Mouse (Mus musculus): ENCODE results near the gene Ncoa3.
"Not testable (repeated sequence)": the region's sequence is repeated elsewhere in the genome, so short reads cannot be mapped to it uniquely, and the experiment has no call there.

Ncoa3 gene

GRCm38 (mm10) chr2:165992270-165993172 is at the start of gene Ncoa3:
Gene Ncoa3, plus strand, starts transcription at chr2:165992636.
- DNase-seq, result peak; percentile 96 to 98

- no peak for DNase-seq
Measured at GRCm38 (mm10) chr2:165943113-165943512, 49.3 kb upstream of the Ncoa3 start.

- DNase-seq, result no peak
Measured at GRCm38 (mm10) chr2:165944576-165945351, 47.7 kb upstream of the Ncoa3 start.

DNA sequence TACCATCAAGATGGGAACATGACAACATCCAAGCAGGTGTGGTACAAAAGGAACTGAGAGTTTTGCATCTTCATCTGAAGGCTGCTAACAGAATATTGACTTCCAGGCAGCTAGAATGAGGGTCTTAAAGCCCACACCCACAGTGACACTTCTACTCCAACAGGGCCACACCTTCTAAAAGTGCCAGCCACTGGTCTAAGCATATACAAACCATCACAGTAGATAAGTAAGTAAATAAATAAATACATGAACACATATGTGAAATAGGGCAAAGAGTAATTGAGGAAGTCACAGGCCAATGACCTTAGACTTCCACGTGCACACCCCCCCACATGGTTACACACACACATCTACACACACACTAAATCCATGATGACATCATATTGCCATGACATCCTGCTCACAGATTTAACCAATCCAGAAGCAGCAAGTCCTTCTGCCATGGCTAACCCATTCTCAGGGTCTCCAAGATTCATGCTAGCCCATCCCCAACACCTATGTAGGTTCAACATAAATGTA is 46.3 kb upstream of the Ncoa3 start:
- no peak for DNase-seq

DNA sequence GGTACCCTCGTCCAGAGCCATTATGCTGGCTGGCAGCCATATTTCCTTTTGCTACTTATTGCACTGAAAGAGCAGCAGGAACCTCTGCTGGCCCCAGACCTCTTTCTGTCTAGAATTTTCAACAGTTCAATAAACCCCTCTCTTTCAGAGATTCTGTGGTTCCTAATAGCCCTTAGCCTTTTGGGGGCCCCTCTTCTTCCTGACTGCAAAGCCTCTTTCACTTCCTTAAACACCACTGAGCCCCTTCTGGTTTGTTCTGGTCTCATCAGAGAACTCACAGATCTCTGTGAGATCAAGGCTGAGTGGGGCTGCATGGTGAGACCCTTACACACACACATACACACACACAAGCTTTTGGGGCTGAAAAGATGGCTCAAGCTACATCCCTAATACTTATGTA is 44.4 kb upstream of the Ncoa3 start:
- no peak for DNase-seq

GRCm38 (mm10) chr2:165948785-165949184 is 43.7 kb upstream of the Ncoa3 start:
- DNase-seq, result not testable (repeated sequence)

GRCm38 (mm10) chr2:165949719-165950118 is 42.7 kb upstream of the Ncoa3 start:
- DNase-seq, result no peak

DNA sequence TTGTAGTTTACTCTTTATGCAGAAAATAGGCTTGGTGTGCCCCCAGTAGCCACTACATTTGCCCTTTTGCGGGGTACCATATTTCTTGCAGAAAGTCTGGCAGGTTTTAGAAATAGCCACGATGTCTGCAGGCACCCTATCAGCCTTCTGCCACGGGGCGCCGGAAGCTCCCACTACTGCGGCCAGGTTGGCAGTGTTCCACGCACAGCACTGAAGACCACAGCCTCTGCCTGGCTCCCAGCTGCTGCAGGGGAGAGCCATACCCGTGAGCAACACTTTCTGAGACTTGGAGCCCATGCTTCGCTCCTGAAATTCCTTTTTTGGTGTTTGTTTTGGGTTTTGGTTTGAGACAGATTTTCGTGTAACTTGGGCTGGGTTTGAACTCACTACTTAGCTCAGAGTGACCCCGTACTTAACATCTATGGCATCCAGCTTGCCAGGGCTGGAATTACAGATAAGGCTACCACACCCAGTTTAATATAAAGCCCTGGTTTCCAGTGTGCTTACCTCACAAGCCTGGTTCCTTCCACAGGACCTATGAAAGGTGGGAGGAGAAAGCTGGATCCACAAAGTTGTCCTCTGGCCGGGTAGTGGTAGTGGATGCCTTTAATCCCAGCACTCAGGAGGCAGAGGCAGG is 40.9 kb upstream of the Ncoa3 start:
- DNase-seq, result peak; percentile 24 to 43

DNA sequence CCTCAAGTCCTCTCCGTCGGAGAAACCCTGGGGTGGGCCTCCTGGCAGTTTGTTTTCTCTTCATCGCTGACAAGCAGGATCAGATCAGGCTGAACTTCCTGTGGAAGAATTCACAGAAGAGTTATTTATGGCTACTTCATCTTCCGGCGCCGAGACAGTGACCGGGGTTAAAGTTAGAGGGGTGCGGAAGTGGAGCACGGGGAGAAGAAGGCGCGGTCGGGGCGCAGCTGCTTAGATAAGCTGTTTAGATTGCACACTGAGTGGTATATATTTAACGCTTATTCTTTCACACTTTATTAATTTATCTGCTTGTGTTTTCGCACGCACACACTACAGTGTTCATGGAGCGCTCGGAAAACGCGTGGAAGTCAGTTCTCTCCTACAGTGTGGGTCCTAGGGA is 37.6 kb upstream of the Ncoa3 start:
- DNase-seq, result peak; percentile 62 to 75

- DNase-seq, result no peak
Measured at GRCm38 (mm10) chr2:165955386-165955785, 37.0 kb upstream of the Ncoa3 start.

DNA sequence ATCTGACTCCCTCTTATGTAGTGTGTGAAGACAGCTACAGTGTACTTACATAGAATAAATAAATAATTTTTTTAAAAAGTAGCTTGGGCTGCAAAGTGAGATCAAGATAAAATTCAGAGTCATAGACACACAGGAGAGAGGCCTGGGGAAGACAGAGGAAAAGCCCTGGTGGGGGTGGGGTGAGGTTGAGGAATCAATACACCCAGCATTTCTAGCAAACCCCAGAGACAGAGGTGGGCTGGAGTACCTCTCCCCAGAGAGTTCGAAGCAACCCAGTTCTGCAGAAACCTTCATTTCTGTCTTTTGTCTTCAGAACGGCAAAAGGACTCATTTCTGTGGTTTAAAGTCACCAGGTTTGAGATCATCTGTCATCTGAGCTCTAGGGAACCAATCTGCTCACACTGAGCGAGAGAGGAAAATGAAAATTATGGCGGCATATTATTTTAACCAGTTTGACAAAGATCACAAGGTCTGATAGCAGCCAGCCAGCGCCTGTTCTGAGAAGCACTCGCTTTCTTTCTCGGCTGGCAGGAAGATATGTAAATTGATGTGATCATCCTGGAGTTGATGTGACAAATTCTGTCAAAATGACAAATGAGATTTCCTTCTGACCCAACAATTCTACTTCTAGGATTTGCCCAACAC is 36.2 kb upstream of the Ncoa3 start:
- no peak for DNase-seq

GRCm38 (mm10) chr2:165957257-165957828 is 35.1 kb upstream of the Ncoa3 start:
- DNase-seq, result no peak

DNA sequence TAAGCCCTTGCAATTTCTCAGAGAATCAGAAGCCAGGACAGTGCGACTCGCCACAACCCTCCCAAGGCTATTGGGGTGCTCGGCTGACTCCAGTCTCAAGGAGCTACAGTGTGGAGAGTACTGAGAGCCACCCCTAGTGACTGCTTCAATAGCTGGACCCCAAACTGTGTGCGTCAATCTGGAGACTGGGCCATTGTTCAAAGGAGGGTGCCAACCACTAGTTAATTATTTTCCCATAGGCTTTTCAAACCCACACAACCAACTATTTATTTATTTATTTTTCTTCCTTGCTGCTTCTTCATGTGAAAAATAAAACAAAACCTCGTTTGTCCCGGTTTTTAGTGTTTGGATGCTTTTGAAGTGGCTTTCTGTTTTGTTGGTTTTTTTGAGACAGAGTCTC is 33.9 kb upstream of the Ncoa3 start:
- DNase-seq, result no peak

DNA sequence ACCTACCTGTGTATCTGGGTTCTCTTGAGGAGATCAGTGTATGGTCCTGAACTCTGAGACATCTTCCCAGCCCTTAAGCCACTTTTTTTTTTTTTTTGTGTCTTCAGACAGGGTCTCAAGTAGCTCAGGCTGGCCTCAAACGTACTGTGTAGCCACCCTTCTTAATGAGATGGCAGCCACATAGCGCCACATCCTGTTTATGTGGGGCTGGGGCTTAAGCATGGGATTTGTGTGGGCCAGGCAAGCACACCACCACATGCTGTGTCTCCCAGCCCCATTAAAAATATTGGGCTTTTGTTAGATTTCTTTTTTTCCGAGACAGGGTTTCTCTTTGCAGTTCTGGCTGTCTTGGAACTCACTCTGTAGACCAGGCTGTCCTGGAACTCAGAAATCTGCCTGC is 31.7 kb upstream of the Ncoa3 start:
- DNase-seq, result no peak

- DNase-seq, result no peak
Measured at GRCm38 (mm10) chr2:165962824-165963223, 29.6 kb upstream of the Ncoa3 start.

- peak in 1 of 2 experiments; percentile 44 for DNase-seq
Measured at GRCm38 (mm10) chr2:165964121-165964520, 28.3 kb upstream of the Ncoa3 start.

DNA sequence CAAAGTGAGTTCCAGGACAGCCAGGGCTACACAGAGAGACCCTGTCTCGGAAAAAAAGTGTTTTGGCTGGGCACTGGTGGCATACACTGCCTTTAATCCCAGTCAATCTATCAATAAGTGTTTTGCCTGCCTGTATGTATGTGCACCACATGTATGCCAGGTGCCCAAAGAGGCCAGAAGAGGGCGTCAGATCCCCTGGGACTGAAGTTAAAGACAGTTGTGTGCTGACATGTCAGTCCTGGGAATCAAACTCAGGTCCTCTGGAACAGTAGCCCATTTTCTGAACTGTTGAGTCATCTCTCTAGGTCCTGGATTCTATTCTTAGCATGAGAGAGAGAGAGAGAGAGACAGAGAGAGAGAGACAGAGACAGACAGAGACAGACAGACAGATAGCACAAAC is 25.4 kb upstream of the Ncoa3 start:
- DNase-seq, result no peak

- DNase-seq, result no peak
Measured at GRCm38 (mm10) chr2:165967823-165968555, 24.4 kb upstream of the Ncoa3 start.

DNA sequence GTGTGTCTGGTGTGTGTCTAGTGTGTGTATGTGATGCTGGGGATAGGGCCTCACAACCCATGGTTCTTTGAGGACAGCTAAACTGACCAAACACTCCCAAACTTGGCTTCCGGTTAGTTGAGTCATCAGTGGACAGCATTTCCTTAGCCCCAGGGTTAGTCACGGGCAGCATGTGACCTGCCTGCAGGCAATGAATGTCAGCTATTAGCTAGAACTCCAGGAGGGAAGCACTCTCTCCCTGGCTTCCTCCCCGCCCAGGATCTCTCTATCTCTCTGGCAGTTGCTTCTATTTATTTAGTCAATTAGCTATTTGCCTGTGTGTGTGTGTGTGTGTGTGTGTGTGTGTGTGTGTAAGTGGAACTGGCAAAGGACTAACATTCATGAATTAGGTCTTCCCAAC is 23.6 kb upstream of the Ncoa3 start:
- peak; percentile 23 to 51 for DNase-seq

- DNase-seq, result no peak
Measured at GRCm38 (mm10) chr2:165969391-165969790, 23.0 kb upstream of the Ncoa3 start.

DNA sequence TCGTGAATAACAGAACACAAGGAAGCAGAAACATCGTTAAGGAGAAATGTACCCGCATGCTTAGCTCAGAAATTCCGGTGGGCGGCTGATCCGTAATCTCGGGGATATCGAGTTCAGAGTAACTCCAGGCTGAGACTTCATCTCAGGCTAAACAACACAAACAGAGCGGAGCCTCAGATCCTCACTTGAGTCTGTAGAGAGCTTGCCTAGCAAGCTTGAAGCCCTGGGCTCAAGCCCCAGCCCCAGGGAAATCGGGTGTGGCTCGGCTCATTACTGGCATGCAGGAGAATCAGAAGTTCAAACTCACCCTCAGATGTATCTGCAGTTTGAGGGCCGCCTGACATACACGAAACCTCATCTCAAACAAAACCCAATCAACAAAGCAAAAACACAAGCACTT is 22.5 kb upstream of the Ncoa3 start:
- DNase-seq, result no peak

- no peak for DNase-seq
Measured at GRCm38 (mm10) chr2:165970767-165971166, 21.7 kb upstream of the Ncoa3 start.

All from kidney, postnatal 4 days (tissue).